Mouse (Mus musculus) megakaryocyte-erythroid progenitor cell, adult 5-6 weeks (primary cell): ENCODE data around the gene Zfp286. TPM values are rescaled to one million over a fixed set of nuclear protein-coding genes. Genes with fewer than 3 reads are reported as not detected.
A peak's percentile ranks its signal among the peaks of the same experiment; 100 is the strongest.

Experiments used
- ATAC-seq: replicated peaks from 2 replicates; pipeline ENCODE4 v1.8.0; 2016; ENCODE audit warnings: mild to moderate bottlenecking, inconsistent platforms; ENCODE audit not compliant: severe bottlenecking, poor library complexity, low FRiP score, low TSS enrichment
- total RNA-seq, 2 experiments: library from RNA; stranded (forward) in 1 of 2; stranded (reverse) in 1 of 2; fragments of 200-1000, 215-1000 nt in 1 of 2; fragments of >200 nt in 1 of 2; fragmentation: Nextera tagmentation in 1 of 2; gene quantifications; 2 replicates each; pipeline ENCODE4 v1.2.3; 2014 to 2017

Zfp286 gene
- total RNA-seq, 2 experiments from 2014 or later: 1.8 TPM; not detected in 1

DNA sequence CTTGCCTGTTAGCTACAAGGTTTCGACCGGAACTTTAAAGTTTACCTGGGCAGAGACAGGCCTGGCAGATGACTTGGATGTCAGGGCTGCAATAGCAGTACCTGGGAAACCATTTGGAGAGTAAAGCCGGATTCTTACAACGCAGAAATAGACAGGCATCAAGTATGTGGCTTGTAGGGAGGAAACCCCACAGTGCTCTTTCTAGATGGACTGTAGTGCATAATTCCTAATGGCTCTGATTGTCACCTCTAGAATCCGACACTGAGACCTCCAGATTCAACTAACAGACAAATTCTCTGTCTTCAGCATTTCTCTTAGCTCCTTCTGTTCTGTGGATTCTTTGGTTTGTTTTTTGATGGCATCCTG lies 57.3 kb downstream of the Zfp286 start:
- no peak for ATAC-seq

DNA sequence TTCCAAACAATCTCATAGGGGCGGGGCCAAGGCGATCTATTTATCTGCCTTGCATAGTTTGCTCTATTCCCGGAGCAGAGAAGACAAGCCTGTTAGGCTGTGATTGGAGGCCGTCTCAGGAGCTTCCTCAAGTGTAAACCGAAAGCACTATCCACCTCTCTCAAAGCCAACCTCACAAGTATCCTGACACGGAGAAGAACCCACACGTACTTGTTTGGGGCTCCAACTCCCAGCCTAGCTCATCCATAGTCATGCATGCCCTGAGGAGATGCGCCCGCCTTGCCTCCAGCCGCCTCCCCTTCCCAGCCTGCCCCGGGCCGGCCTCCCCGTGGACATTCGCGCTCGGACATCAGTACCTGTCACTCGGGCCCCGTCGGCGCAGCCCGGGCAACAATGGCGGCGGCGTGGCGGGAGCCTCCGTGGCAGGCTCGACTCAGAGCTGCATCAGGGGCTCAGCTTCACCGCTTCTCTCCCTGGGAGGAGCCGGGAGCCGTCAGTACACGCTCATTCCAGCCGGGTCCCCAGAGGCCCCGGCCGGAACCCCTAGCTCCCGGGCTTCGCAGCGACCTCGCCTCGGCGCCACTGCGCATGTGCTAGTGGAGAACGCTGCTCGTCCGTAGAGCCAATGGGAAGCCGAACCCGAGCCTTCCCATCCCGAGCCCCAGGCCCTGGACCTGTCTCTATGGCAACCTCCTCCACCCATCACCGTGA lies 57.8 kb downstream of the Zfp286 start, which contains the start of gene Zfp287:
Gene Zfp287 (minus strand): TSS at position 595 of the 711 bp plus-strand sequence.
- ATAC-seq: peak; percentile 73

DNA sequence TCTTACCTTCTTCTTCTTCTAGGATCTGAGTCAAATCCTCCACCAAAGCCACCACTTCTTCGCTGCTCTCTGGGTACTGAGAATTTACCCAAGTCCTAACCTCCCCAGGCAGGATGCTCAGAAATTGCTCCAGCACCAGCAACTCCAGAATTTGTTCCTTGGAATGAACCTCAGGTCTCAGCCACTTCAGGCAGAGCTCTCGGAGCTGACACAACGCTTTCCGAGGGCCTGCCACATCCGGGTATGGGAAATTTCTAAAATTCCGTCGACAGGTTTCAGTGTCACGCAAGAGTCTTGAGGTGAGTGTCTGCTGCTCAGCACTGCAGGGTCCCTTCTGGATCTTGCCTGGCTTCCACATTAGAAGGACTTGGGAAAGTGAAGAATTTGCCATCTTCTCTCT lies 61.0 kb downstream of the Zfp286 start:
- no peak for ATAC-seq

DNA sequence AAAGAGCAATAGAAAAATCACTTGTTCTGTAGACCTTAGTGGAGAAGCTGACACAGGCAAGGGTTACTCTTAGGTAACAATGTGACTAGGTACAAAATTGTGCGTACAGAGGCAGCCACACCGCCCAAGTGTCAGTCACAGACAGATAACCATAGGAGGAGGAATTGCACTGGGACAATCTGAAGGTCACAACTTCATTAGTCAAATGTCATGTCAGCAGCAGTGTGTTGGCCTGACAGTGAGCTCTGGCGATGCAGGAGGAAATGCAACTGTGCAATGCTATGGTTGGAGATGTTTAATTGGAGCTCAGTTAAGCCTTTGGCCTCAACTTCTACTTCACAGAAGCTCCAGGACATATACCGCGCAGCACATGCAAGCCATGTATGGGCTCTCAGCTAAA lies 78.6 kb downstream of the Zfp286 start:
- no peak for ATAC-seq

DNA sequence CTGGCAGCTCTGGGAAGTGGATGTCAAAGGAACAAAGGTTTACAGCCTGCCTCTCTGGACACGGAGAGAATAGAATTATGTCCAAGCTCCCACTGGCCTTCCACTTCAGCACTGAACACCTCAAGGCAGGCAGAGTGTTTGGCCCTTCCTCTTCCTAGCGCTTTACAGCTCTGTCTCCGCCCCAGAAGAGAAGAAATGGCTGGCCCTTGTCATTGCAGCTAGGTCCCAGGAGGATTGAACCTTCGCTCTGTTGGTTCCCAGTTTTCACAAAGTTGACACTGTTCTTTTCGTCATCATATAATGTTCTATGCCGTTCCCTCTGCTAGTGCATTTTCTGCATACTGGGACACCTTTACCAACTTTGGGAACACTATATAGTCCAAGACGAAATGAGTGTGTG lies 81.0 kb downstream of the Zfp286 start:
- no peak for ATAC-seq

DNA sequence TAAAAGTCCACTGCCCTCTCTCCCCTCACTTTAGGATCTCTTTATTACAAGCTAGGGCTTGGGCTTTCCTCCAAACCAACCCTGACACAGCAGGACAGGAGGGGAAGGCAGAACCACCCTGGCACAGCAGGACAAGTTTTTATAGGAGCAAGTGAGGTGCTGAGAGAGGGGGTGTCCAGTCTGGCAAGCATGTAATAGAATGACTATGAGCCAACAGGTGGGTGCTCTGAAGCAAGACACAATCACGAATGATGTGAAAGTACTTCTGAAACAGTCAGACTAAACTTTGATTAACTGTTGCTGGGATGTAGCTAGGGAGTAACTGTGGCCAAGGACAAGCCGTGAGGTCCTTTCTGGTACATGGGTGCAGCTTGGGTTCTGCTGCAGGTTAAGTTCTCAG lies 83.1 kb downstream of the Zfp286 start:
- ATAC-seq: no peak

Other genes starting within 250 kb of the Zfp286 start
- 729 and 731 TPM in 2 replicates for gene Ubb, start 238.3 kb downstream of the Zfp286 start, total RNA-seq (2014; fragmentation: Nextera tagmentation)
- 1,059 and 1,094 TPM in 2 replicates for gene Ubb, start 238.3 kb downstream of the Zfp286 start, total RNA-seq (2017)
- gene Trpv2, start 215.0 kb downstream of the Zfp286 start, total RNA-seq (2014; fragmentation: Nextera tagmentation): 31.3 and 45.4 TPM in 2 replicates
- 12.2 and 25.6 TPM in 2 replicates for gene Trpv2, start 215.0 kb downstream of the Zfp286 start, total RNA-seq (2017)
- gene Lrrc75a, start 140.9 kb downstream of the Zfp286 start, total RNA-seq (2014; fragmentation: Nextera tagmentation): 2.1 and 3.1 TPM in 2 replicates
- 0.99 and 1.8 TPM in 2 replicates for gene Lrrc75a, start 140.9 kb downstream of the Zfp286 start, total RNA-seq (2017)
- gene Mmgt2, start 140.8 kb downstream of the Zfp286 start, total RNA-seq (2014; fragmentation: Nextera tagmentation): 16.4 and 29.7 TPM in 2 replicates
- 9.1 and 14.8 TPM in 2 replicates for gene Mmgt2, start 140.8 kb downstream of the Zfp286 start, total RNA-seq (2017)
- gene Zfp287, start 57.6 kb downstream of the Zfp286 start, total RNA-seq (2014; fragmentation: Nextera tagmentation): 0.13 and 0.67 TPM in 2 replicates
- 0.88 TPM in 1 of 2 replicates, not detected in the other for gene Zfp287, start 57.6 kb downstream of the Zfp286 start, total RNA-seq (2017)
- gene Gm10428, start 36.4 kb downstream of the Zfp286 start, total RNA-seq (2014; fragmentation: Nextera tagmentation): not detected in 2 replicates
- gene Gm10428, start 36.4 kb downstream of the Zfp286 start, total RNA-seq (2017): not detected in 2 replicates
- 7.5 and 9.7 TPM in 2 replicates for gene Trim16, start 30.8 kb upstream of the Zfp286 start, total RNA-seq (2014; fragmentation: Nextera tagmentation)
- gene Trim16, start 30.8 kb upstream of the Zfp286 start, total RNA-seq (2017): 5.5 and 8.4 TPM in 2 replicates
- 2.4 TPM in 1 of 2 replicates, not detected in the other for gene Fbxw10, start 57.6 kb upstream of the Zfp286 start, total RNA-seq (2014; fragmentation: Nextera tagmentation)
- 0.91 and 2.3 TPM in 2 replicates for gene Fbxw10, start 57.6 kb upstream of the Zfp286 start, total RNA-seq (2017)
- gene Tvp23b, start 90.0 kb upstream of the Zfp286 start, total RNA-seq (2014; fragmentation: Nextera tagmentation): 25.3 and 32.2 TPM in 2 replicates
- gene Tvp23b, start 90.0 kb upstream of the Zfp286 start, total RNA-seq (2017): 47.2 and 68.9 TPM in 2 replicates
- gene Cdrt4, start 161.7 kb upstream of the Zfp286 start, total RNA-seq (2014; fragmentation: Nextera tagmentation): not detected in 2 replicates
- not detected in 2 replicates for gene Cdrt4, start 161.7 kb upstream of the Zfp286 start, total RNA-seq (2017)